Mouse (Mus musculus): ENCODE results near the gene Tcl1b3.

- TF ChIP-seq CTCF (IDR thresholded peaks at IDR 0.05; ENCODE audit: extremely low read depth, insufficient read depth, insufficient read length, insufficient replicate concordance) (no peak), POLR2A (IDR thresholded peaks at IDR 0.05; ENCODE audit: low read depth, low read length) (no peak)
Measured at GRCm38 (mm10) chr12:105145714-105146113, 45.1 kb upstream of the Tcl1b3 start, which contains the start of gene Tcl1b2.

All from spleen, adult 2 months (tissue).